Mouse (Mus musculus): Measurements from ENCODE around the gene Slc6a17. TPM values are rescaled to one million over a fixed set of nuclear protein-coding genes. Genes with fewer than 3 reads are reported as not detected.

Gene Slc6a17
- polyA plus RNA-seq, 1 experiment from 2014 or later, result 2.0 TPM

- Histone ChIP-seq H3K4me1 (replicated peaks; ENCODE audit: control insufficient read depth, insufficient read depth, low read length) (no peaks in the 10 kb centered on the region), H3K27me3 (replicated peaks; ENCODE audit: control insufficient read depth, insufficient read depth, low read length) (no peaks in the 10 kb centered on the region), H3K27ac (ENCODE audit: low read depth, low read length) (no peak overlapping the region), H3K9me3 (ENCODE audit: control insufficient read depth, low read length) (no peaks in the 10 kb centered on the region), H3K9ac (ENCODE audit: low read depth, low read length) (no peak overlapping the region), H3K36me3 (ENCODE audit: control insufficient read depth, insufficient read depth, low read length) (no peaks in the 10 kb centered on the region), H3K4me2 (no peak overlapping the region), H3K4me3 (ENCODE audit: low read depth, low read length) (no peak overlapping the region)
- ATAC-seq (replicated peaks; ENCODE audit: low FRiP score) (no peak), DNase-seq (ENCODE audit: low spot score) (no peak)
- 34% methylated on average over 2 of the region's 2 CpGs for WGBS
Observed at GRCm38 (mm10) chr3:107420156-107420555, 97.7 kb downstream of the Slc6a17 start.

Other genes starting within 250 kb of the Slc6a17 start
- gene Lamtor5, start 239.2 kb downstream of the Slc6a17 start, polyA plus RNA-seq (2014; fragmentation: Nextera tagmentation; extraction: Ambion mirVana), result 172 and 185 TPM in 2 replicates
- 1.4 and 1.9 TPM in 2 replicates for gene Slc16a4, start 226.8 kb downstream of the Slc6a17 start, polyA plus RNA-seq (2014; fragmentation: Nextera tagmentation; extraction: Ambion mirVana)
- gene Rbm15, start 184.3 kb downstream of the Slc6a17 start, polyA plus RNA-seq (2014; fragmentation: Nextera tagmentation; extraction: Ambion mirVana), result 16.3 and 16.9 TPM in 2 replicates
- gene Kcnc4, start 58.5 kb downstream of the Slc6a17 start, polyA plus RNA-seq (2014; fragmentation: Nextera tagmentation; extraction: Ambion mirVana), result 0.04 and 0.05 TPM in 2 replicates
- not detected in 2 replicates for gene Ubl4b, start 37.1 kb upstream of the Slc6a17 start, polyA plus RNA-seq (2014; fragmentation: Nextera tagmentation; extraction: Ambion mirVana)
- 5.6 and 5.8 TPM in 2 replicates for gene Alx3, start 77.0 kb upstream of the Slc6a17 start, polyA plus RNA-seq (2014; fragmentation: Nextera tagmentation; extraction: Ambion mirVana)
- not detected in 2 replicates for gene Gm10961, start 113.3 kb upstream of the Slc6a17 start, polyA plus RNA-seq (2014; fragmentation: Nextera tagmentation; extraction: Ambion mirVana)
- 29.3 and 32.4 TPM in 2 replicates for gene Strip1, start 113.7 kb upstream of the Slc6a17 start, polyA plus RNA-seq (2014; fragmentation: Nextera tagmentation; extraction: Ambion mirVana)
- gene Ahcyl1, start 178.5 kb upstream of the Slc6a17 start, polyA plus RNA-seq (2014; fragmentation: Nextera tagmentation; extraction: Ambion mirVana), result 69.0 and 76.3 TPM in 2 replicates
- 10.7 TPM in 2 replicates for gene Csf1, start 242.5 kb upstream of the Slc6a17 start, polyA plus RNA-seq (2014; fragmentation: Nextera tagmentation; extraction: Ambion mirVana)

Measured in liver, embryonic 11.5 days (tissue).